Mouse (Mus musculus) limb, embryonic 15.5 days (tissue): ENCODE measurements at regions not wholly inside any gene's neighbourhood (a gene's known extent, or its start where the extent isn't known, plus 50 kb on each side); places are given as distances from the start of the nearest gene placed in this dataset.

ENCODE experiments used
- ATAC-seq: fragments of 200-750 bp; cut with Nextera tagmentation; 2 replicates; pipeline ENCODE4 v1.8.0; 2017; ENCODE audit warnings: low read depth, moderate TSS enrichment; ENCODE audit not compliant: insufficient number of reproducible peaks, low FRiP score, low TSS enrichment
- H3K27ac ChIP-seq: fragments of 300-500 bp; sonication (generic); 2 replicates; pipeline ENCODE4 v1.5.1; 2015; ENCODE audit warnings: moderate library complexity, mild to moderate bottlenecking, inconsistent platforms
- H3K27me3 ChIP-seq: fragments of 300-500 bp; sonication (generic); 2 replicates; pipeline ENCODE4 v1.6.1; 2015; ENCODE audit warnings: inconsistent platforms
- H3K36me3 ChIP-seq: fragments of 300-500 bp; sonication (generic); 2 replicates; pipeline ENCODE4 v1.6.1; 2015; ENCODE audit warnings: inconsistent platforms
- H3K4me1 ChIP-seq: fragments of 300-500 bp; sonication (generic); 2 replicates; pipeline ENCODE4 v1.6.1; 2015; ENCODE audit warnings: inconsistent platforms
- H3K4me2 ChIP-seq: fragments of 300-500 bp; sonication (generic); 2 replicates; pipeline ENCODE4 v1.6.1; 2015; ENCODE audit warnings: mild to moderate bottlenecking, inconsistent platforms
- H3K4me3 ChIP-seq: fragments of 300-500 bp; sonication (generic); 2 replicates; pipeline ENCODE4 v1.5.1; 2015; ENCODE audit warnings: mild to moderate bottlenecking, inconsistent platforms
- H3K9ac ChIP-seq: fragments of 300-500 bp; sonication (generic); 2 replicates; pipeline ENCODE4 v1.6.1; 2015; ENCODE audit warnings: inconsistent platforms
- H3K9me3 ChIP-seq: fragments of 300-500 bp; sonication (generic); 2 replicates; pipeline ENCODE4 v1.6.1; 2016; ENCODE audit warnings: inconsistent platforms
- WGBS: fragments of 180-500 bp; shearing (Covaris S2); methylation state at CpG from one replicate; pipeline ENCODE4 v1.1.7; 2015; 5-methylcytosine and 5-hydroxymethylcytosine counted together

GRCm38 (mm10) chr1:129219098-129219497 lies 54.0 kb upstream of the Thsd7b start:
- 84% methylated on average over 2 of the region's 2 CpGs for WGBS
- Histone ChIP-seq H3K9me3 (no peaks in the 10 kb centered on the region), H3K4me1 (no peaks in the 10 kb centered on the region), H3K9ac (no peak overlapping the region), H3K36me3 (no peaks in the 10 kb centered on the region), H3K27me3 (no peaks in the 10 kb centered on the region), H3K27ac (no peak overlapping the region), H3K4me3 (no peak overlapping the region), H3K4me2 (no peak overlapping the region)
- no peak for ATAC-seq

- Histone ChIP-seq H3K4me3 (no peak overlapping the region), H3K9ac (no peak overlapping the region), H3K9me3 (no peaks in the 10 kb centered on the region), H3K27ac (no peak overlapping the region), H3K27me3 (no peaks in the 10 kb centered on the region), H3K36me3 (no peaks in the 10 kb centered on the region), H3K4me1 (no peaks in the 10 kb centered on the region), H3K4me2 (no peak overlapping the region)
- 75% methylated on average over 1 of the region's 1 CpGs for WGBS
- no peak for ATAC-seq
Observed at GRCm38 (mm10) chr1:129208806-129209205, 64.3 kb upstream of the Thsd7b start.

GRCm38 (mm10) chr1:129208406-129208805 lies 64.7 kb upstream of the Thsd7b start:
- Histone ChIP-seq H3K4me1 (no peaks in the 10 kb centered on the region), H3K27me3 (no peaks in the 10 kb centered on the region), H3K9me3 (no peaks in the 10 kb centered on the region), H3K27ac (no peak overlapping the region), H3K4me3 (no peak overlapping the region), H3K4me2 (no peak overlapping the region), H3K36me3 (no peaks in the 10 kb centered on the region), H3K9ac (no peak overlapping the region)
- 60% methylated on average over 2 of the region's 2 CpGs for WGBS
- no peak for ATAC-seq

- no peaks in the 10 kb centered on the region for H3K4me1 ChIP-seq
- no peak overlapping the region for H3K4me3 ChIP-seq
- ATAC-seq: no peak
- H3K36me3 ChIP-seq: no peaks in the 10 kb centered on the region
- H3K27me3 ChIP-seq: no peaks in the 10 kb centered on the region
- no peaks in the 10 kb centered on the region for H3K9me3 ChIP-seq
- no peak overlapping the region for H3K9ac ChIP-seq
- no peak overlapping the region for H3K27ac ChIP-seq
- 87% methylated on average over 5 of the region's 5 CpGs for WGBS
- H3K4me2 ChIP-seq: no peak overlapping the region
Observed at GRCm38 (mm10) chr1:129207674-129208073, 65.4 kb upstream of the Thsd7b start.

- no peak overlapping the region for H3K27ac ChIP-seq
- H3K9me3 ChIP-seq: no peaks in the 10 kb centered on the region
- no peak overlapping the region for H3K9ac ChIP-seq
- 86% methylated on average over 3 of the region's 3 CpGs for WGBS
- no peaks in the 10 kb centered on the region for H3K27me3 ChIP-seq
- no peak overlapping the region for H3K4me2 ChIP-seq
- no peaks in the 10 kb centered on the region for H3K4me1 ChIP-seq
- no peaks in the 10 kb centered on the region for H3K36me3 ChIP-seq
- no peak for ATAC-seq
- H3K4me3 ChIP-seq: no peak overlapping the region
Observed at GRCm38 (mm10) chr1:129180174-129180759, 92.8 kb upstream of the Thsd7b start.

GRCm38 (mm10) chr1:129169936-129170335 lies 103.2 kb upstream of the Thsd7b start:
- H3K4me1 ChIP-seq: no peaks in the 10 kb centered on the region
- no peak overlapping the region for H3K4me2 ChIP-seq
- no peak for ATAC-seq
- no peaks in the 10 kb centered on the region for H3K27me3 ChIP-seq
- H3K9ac ChIP-seq: no peak overlapping the region
- 82% methylated on average over 8 of the region's 8 CpGs for WGBS
- no peaks in the 10 kb centered on the region for H3K9me3 ChIP-seq
- no peak overlapping the region for H3K27ac ChIP-seq
- H3K36me3 ChIP-seq: no peaks in the 10 kb centered on the region
- H3K4me3 ChIP-seq: no peak overlapping the region

GRCm38 (mm10) chr1:129150643-129151042 lies 122.5 kb upstream of the Thsd7b start:
- Histone ChIP-seq H3K27me3 (no peaks in the 10 kb centered on the region), H3K4me1 (no peaks in the 10 kb centered on the region), H3K9ac (no peak overlapping the region), H3K4me2 (no peak overlapping the region), H3K36me3 (no peaks in the 10 kb centered on the region), H3K4me3 (no peak overlapping the region), H3K9me3 (no peaks in the 10 kb centered on the region), H3K27ac (no peak overlapping the region)
- 68% methylated on average over 1 of the region's 1 CpGs for WGBS
- no peak for ATAC-seq

GRCm38 (mm10) chr1:129148733-129149388 lies 124.2 kb upstream of the Thsd7b start:
- Histone ChIP-seq H3K4me3 (no peak overlapping the region), H3K27me3 (no peaks in the 10 kb centered on the region), H3K36me3 (no peaks in the 10 kb centered on the region), H3K4me1 (no peaks in the 10 kb centered on the region), H3K9ac (no peak overlapping the region), H3K27ac (no peak overlapping the region), H3K4me2 (no peak overlapping the region), H3K9me3 (no peaks in the 10 kb centered on the region)
- 51% methylated on average over 7 of the region's 7 CpGs for WGBS
- ATAC-seq: no peak

GRCm38 (mm10) chr1:129146395-129147094 lies 126.6 kb upstream of the Thsd7b start:
- ATAC-seq: no peak
- no peak overlapping the region for H3K4me3 ChIP-seq
- no peaks in the 10 kb centered on the region for H3K4me1 ChIP-seq
- H3K4me2 ChIP-seq: no peak overlapping the region
- no peaks in the 10 kb centered on the region for H3K36me3 ChIP-seq
- no peak overlapping the region for H3K9ac ChIP-seq
- WGBS: 64% methylated on average over 4 of the region's 4 CpGs
- H3K9me3 ChIP-seq: no peaks in the 10 kb centered on the region
- H3K27me3 ChIP-seq: no peaks in the 10 kb centered on the region
- no peak overlapping the region for H3K27ac ChIP-seq

DNA sequence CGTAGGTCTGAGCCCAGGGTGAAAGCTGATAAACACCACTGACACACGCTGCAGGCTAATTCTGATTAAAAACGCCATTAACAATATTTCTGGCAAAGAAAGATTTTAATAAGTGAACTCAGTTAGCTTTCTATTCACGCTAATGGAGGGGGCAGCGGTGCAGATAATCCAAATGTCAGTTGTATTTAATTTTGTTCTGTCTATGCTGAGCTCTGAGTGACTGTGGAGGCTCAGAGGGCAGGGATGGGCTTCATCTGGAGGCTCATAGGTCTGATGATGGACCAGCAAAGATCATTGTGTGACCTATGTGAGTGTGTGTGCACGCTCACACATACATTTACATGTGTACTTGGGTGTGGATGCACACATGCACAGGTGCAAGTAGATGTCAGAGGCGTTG lies 134.3 kb upstream of the Thsd7b start:
- Histone ChIP-seq H3K4me1 (no peaks in the 10 kb centered on the region), H3K27me3 (no peaks in the 10 kb centered on the region), H3K4me2 (no peak overlapping the region), H3K27ac (no peak overlapping the region), H3K4me3 (no peak overlapping the region), H3K9ac (no peak overlapping the region), H3K36me3 (no peaks in the 10 kb centered on the region), H3K9me3 (no peaks in the 10 kb centered on the region)
- ATAC-seq: no peak
- 82% methylated on average over 7 of the region's 7 CpGs for WGBS

- Histone ChIP-seq H3K4me3 (no peak overlapping the region), H3K9ac (no peak overlapping the region), H3K4me1 (no peaks in the 10 kb centered on the region), H3K27me3 (no peaks in the 10 kb centered on the region), H3K4me2 (no peak overlapping the region), H3K9me3 (no peaks in the 10 kb centered on the region), H3K36me3 (no peaks in the 10 kb centered on the region), H3K27ac (no peak overlapping the region)
- 48% methylated on average over 1 of the region's 1 CpGs for WGBS
- ATAC-seq: no peak
Observed at GRCm38 (mm10) chr1:129106961-129107557, 166.0 kb upstream of the Thsd7b start.

DNA sequence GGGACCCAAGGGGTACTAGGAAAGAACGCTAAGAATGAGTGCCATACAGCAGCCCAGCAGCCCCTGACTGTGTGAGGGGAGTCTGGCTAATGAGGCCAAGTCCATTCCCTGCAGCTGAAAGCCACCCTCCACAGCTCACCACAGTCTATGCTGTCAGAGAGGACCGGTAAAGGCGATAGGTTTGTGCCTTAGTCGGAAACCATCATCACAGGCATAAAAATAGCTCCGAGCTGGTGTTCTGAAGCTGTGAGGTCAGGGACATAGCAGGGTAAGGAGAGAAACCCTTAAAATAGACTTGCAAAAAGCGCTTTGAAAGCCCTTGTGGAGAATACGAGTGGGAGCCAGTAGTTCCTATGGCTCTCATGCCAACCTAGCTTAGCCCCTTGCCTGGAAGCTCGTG lies 172.1 kb upstream of the Thsd7b start:
- H3K9ac ChIP-seq: no peak overlapping the region
- no peak overlapping the region for H3K27ac ChIP-seq
- no peaks in the 10 kb centered on the region for H3K9me3 ChIP-seq
- H3K4me1 ChIP-seq: no peaks in the 10 kb centered on the region
- H3K27me3 ChIP-seq: no peaks in the 10 kb centered on the region
- H3K36me3 ChIP-seq: no peaks in the 10 kb centered on the region
- ATAC-seq: 0 out of 2 replicates have a peak, but pooled peaks have one; percentile 35
- no peak overlapping the region for H3K4me2 ChIP-seq
- no peak overlapping the region for H3K4me3 ChIP-seq
- 72% methylated on average over 8 of the region's 8 CpGs for WGBS
